Mouse (Mus musculus): ENCODE data around the gene Tap2. TPM values are rescaled to one million over a fixed set of nuclear protein-coding genes. Genes with fewer than 3 reads are reported as not detected.
A peak's percentile ranks its signal among the peaks of the same experiment; 100 is the strongest.
"Not testable (repeated sequence)": the region's sequence is repeated elsewhere in the genome, so short reads cannot be mapped to it uniquely, and the experiment has no call there.

The Tap2 gene
- polyA plus RNA-seq, 1 experiment from 2014 or later, result 1.6 TPM

- no peak for ATAC-seq (ENCODE audit: low FRiP score, low TSS enrichment)
- Histone ChIP-seq H3K4me1 (ENCODE audit: control insufficient read depth, insufficient read depth, low read length) (no peaks in the 10 kb centered on the region), H3K9ac (replicated peaks; ENCODE audit: low read length) (no peak overlapping the region), H3K36me3 (ENCODE audit: control insufficient read depth, insufficient read depth, low read length) (no peaks in the 10 kb centered on the region), H3K9me3 (ENCODE audit: control insufficient read depth, low read length) (0 out of 2 replicates have a peak, but pooled peaks cover 4% of the 10 kb centered on the region), H3K27ac (replicated peaks; ENCODE audit: low read depth, low read length) (no peak overlapping the region), H3K27me3 (ENCODE audit: control insufficient read depth, insufficient read depth, low read length) (no peaks in the 10 kb centered on the region), H3K4me2 (ENCODE audit: low read length) (no peak overlapping the region), H3K4me3 (replicated peaks; ENCODE audit: low read depth, low read length) (no peak overlapping the region)
- DNase-seq, result no peak
- WGBS, result 97% methylated on average over 8 of the region's 8 CpGs
Measured at GRCm38 (mm10) chr17:34225426-34225825, 22.1 kb downstream of the Tap2 start.

GRCm38 (mm10) chr17:34225911-34226310 lies 22.6 kb downstream of the Tap2 start:
- DNase-seq; H3K9ac ChIP-seq (replicated peaks; ENCODE audit: low read length); H3K4me2 ChIP-seq (ENCODE audit: low read length); H3K27me3 ChIP-seq (ENCODE audit: control insufficient read depth, insufficient read depth, low read length); ATAC-seq (ENCODE audit: low FRiP score, low TSS enrichment); H3K9me3 ChIP-seq (ENCODE audit: control insufficient read depth, low read length); H3K4me1 ChIP-seq (ENCODE audit: control insufficient read depth, insufficient read depth, low read length); H3K27ac ChIP-seq (replicated peaks; ENCODE audit: low read depth, low read length); H3K4me3 ChIP-seq (replicated peaks; ENCODE audit: low read depth, low read length); H3K36me3 ChIP-seq (ENCODE audit: control insufficient read depth, insufficient read depth, low read length): not testable (repeated sequence)
- WGBS, result 96% methylated on average over 13 of the region's 23 CpGs

- H3K9me3 ChIP-seq (ENCODE audit: control insufficient read depth, low read length); H3K27ac ChIP-seq (replicated peaks; ENCODE audit: low read depth, low read length); DNase-seq; H3K36me3 ChIP-seq (ENCODE audit: control insufficient read depth, insufficient read depth, low read length); H3K4me2 ChIP-seq (ENCODE audit: low read length); H3K9ac ChIP-seq (replicated peaks; ENCODE audit: low read length); H3K4me1 ChIP-seq (ENCODE audit: control insufficient read depth, insufficient read depth, low read length); H3K27me3 ChIP-seq (ENCODE audit: control insufficient read depth, insufficient read depth, low read length); H3K4me3 ChIP-seq (replicated peaks; ENCODE audit: low read depth, low read length); ATAC-seq (ENCODE audit: low FRiP score, low TSS enrichment): not testable (repeated sequence)
- WGBS, result 100% methylated on average over 6 of the region's 9 CpGs
Measured at GRCm38 (mm10) chr17:34230971-34231370, 27.6 kb downstream of the Tap2 start.

GRCm38 (mm10) chr17:34232021-34232420 lies 28.7 kb downstream of the Tap2 start:
- not testable (repeated sequence) for H3K27ac ChIP-seq (replicated peaks; ENCODE audit: low read depth, low read length); ATAC-seq (ENCODE audit: low FRiP score, low TSS enrichment); DNase-seq; H3K4me3 ChIP-seq (replicated peaks; ENCODE audit: low read depth, low read length); H3K36me3 ChIP-seq (ENCODE audit: control insufficient read depth, insufficient read depth, low read length); H3K27me3 ChIP-seq (ENCODE audit: control insufficient read depth, insufficient read depth, low read length); H3K4me2 ChIP-seq (ENCODE audit: low read length); H3K4me1 ChIP-seq (ENCODE audit: control insufficient read depth, insufficient read depth, low read length); H3K9me3 ChIP-seq (ENCODE audit: control insufficient read depth, low read length); H3K9ac ChIP-seq (replicated peaks; ENCODE audit: low read length)
- WGBS, result 90% methylated on average over 3 of the region's 7 CpGs

- peak; percentile 79 for DNase-seq
- Histone ChIP-seq H3K9ac (replicated peaks; ENCODE audit: low read length) (no peak overlapping the region), H3K9me3 (ENCODE audit: control insufficient read depth, low read length) (no peaks in the 10 kb centered on the region), H3K4me1 (ENCODE audit: control insufficient read depth, insufficient read depth, low read length) (no peaks in the 10 kb centered on the region), H3K27ac (replicated peaks; ENCODE audit: low read depth, low read length) (no peak overlapping the region), H3K4me3 (replicated peaks; ENCODE audit: low read depth, low read length) (no peak overlapping the region), H3K27me3 (ENCODE audit: control insufficient read depth, insufficient read depth, low read length) (no peaks in the 10 kb centered on the region), H3K4me2 (ENCODE audit: low read length) (no peak overlapping the region), H3K36me3 (ENCODE audit: control insufficient read depth, insufficient read depth, low read length) (no peaks in the 10 kb centered on the region)
- no peak for ATAC-seq (ENCODE audit: low FRiP score, low TSS enrichment)
- WGBS, result 42% methylated on average over 9 of the region's 9 CpGs
Measured at GRCm38 (mm10) chr17:34234926-34235325, 31.6 kb downstream of the Tap2 start.

- WGBS, result 90% methylated on average over 5 of the region's 5 CpGs
- no peak for DNase-seq
Measured at GRCm38 (mm10) chr17:34236691-34237090, 33.4 kb downstream of the Tap2 start.

GRCm38 (mm10) chr17:34237741-34238140 lies 34.4 kb downstream of the Tap2 start:
- Histone ChIP-seq H3K36me3 (ENCODE audit: control insufficient read depth, insufficient read depth, low read length) (no peaks in the 10 kb centered on the region), H3K4me2 (ENCODE audit: low read length) (no peak overlapping the region), H3K9ac (replicated peaks; ENCODE audit: low read length) (no peak overlapping the region), H3K9me3 (ENCODE audit: control insufficient read depth, low read length) (peaks cover 3% of the 10 kb centered on the region; the same call in 1 of the 2 replicates), H3K4me1 (ENCODE audit: control insufficient read depth, insufficient read depth, low read length) (no peaks in the 10 kb centered on the region), H3K27me3 (ENCODE audit: control insufficient read depth, insufficient read depth, low read length) (no peaks in the 10 kb centered on the region), H3K4me3 (replicated peaks; ENCODE audit: low read depth, low read length) (no peak overlapping the region), H3K27ac (replicated peaks; ENCODE audit: low read depth, low read length) (no peak overlapping the region)
- ATAC-seq (ENCODE audit: low FRiP score, low TSS enrichment), result no peak
- WGBS, result 80% methylated on average over 3 of the region's 3 CpGs
- DNase-seq, result no peak

More at GRCm38 (mm10) chr17:34236691-34237090, 33.4 kb downstream of the Tap2 start:
- no peaks in the 10 kb centered on the region for H3K27me3 ChIP-seq (ENCODE audit: control insufficient read depth, insufficient read depth, low read length)
- H3K4me1 ChIP-seq (ENCODE audit: control insufficient read depth, insufficient read depth, low read length), result no peaks in the 10 kb centered on the region
- no peak overlapping the region for H3K4me2 ChIP-seq (ENCODE audit: low read length)
- no peaks in the 10 kb centered on the region; the same call in 1 of the 2 replicates for H3K9me3 ChIP-seq (ENCODE audit: control insufficient read depth, low read length)
- ATAC-seq (ENCODE audit: low FRiP score, low TSS enrichment), result no peak
- H3K4me3 ChIP-seq (replicated peaks; ENCODE audit: low read depth, low read length), result no peak overlapping the region
- no peak overlapping the region for H3K27ac ChIP-seq (replicated peaks; ENCODE audit: low read depth, low read length)
- no peaks in the 10 kb centered on the region for H3K36me3 ChIP-seq (ENCODE audit: control insufficient read depth, insufficient read depth, low read length)
- no peak overlapping the region for H3K9ac ChIP-seq (replicated peaks; ENCODE audit: low read length)

- no peak within 1 kb of the TSS for H3K4me3 ChIP-seq (replicated peaks; ENCODE audit: low read depth, low read length)
- H3K36me3 ChIP-seq (ENCODE audit: control insufficient read depth, insufficient read depth, low read length), result no peaks in the 10 kb centered on the region
- no peaks in the 10 kb centered on the region for H3K4me1 ChIP-seq (ENCODE audit: control insufficient read depth, insufficient read depth, low read length)
- ATAC-seq (ENCODE audit: low FRiP score, low TSS enrichment) (no peak), DNase-seq (peak; percentile 80)
- WGBS, result 63% methylated on average over 3 of the region's 3 CpGs
- H3K9me3 ChIP-seq (ENCODE audit: control insufficient read depth, low read length), result peaks cover 3% of the 10 kb centered on the region; the same call in 1 of the 2 replicates
- no peak within 1 kb of the TSS for H3K27ac ChIP-seq (replicated peaks; ENCODE audit: low read depth, low read length)
- no peak within 1 kb of the TSS for H3K9ac ChIP-seq (replicated peaks; ENCODE audit: low read length)
- no peak within 1 kb of the TSS for H3K4me2 ChIP-seq (ENCODE audit: low read length)
- H3K27me3 ChIP-seq (ENCODE audit: control insufficient read depth, insufficient read depth, low read length), result no peaks in the 10 kb centered on the region
Measured at GRCm38 (mm10) chr17:34238706-34239105, 35.4 kb downstream of the Tap2 start, which contains the start of gene H2-Ob. Gene H2-Ob, plus strand, starts transcription at chr17:34238903.

GRCm38 (mm10) chr17:34239601-34240041 lies 36.3 kb downstream of the Tap2 start:
- no peak overlapping the region for H3K27ac ChIP-seq (replicated peaks; ENCODE audit: low read depth, low read length)
- H3K9ac ChIP-seq (replicated peaks; ENCODE audit: low read length), result no peak overlapping the region
- DNase-seq (no peak), ATAC-seq (ENCODE audit: low FRiP score, low TSS enrichment) (no peak)
- peaks cover 3% of the 10 kb centered on the region; the same call in 1 of the 2 replicates for H3K9me3 ChIP-seq (ENCODE audit: control insufficient read depth, low read length)
- no peaks in the 10 kb centered on the region for H3K4me1 ChIP-seq (ENCODE audit: control insufficient read depth, insufficient read depth, low read length)
- WGBS, result 74% methylated on average over 10 of the region's 10 CpGs
- H3K27me3 ChIP-seq (ENCODE audit: control insufficient read depth, insufficient read depth, low read length), result no peaks in the 10 kb centered on the region
- H3K4me2 ChIP-seq (ENCODE audit: low read length), result no peak overlapping the region
- H3K4me3 ChIP-seq (replicated peaks; ENCODE audit: low read depth, low read length), result no peak overlapping the region
- no peaks in the 10 kb centered on the region for H3K36me3 ChIP-seq (ENCODE audit: control insufficient read depth, insufficient read depth, low read length)
